8 mouse cellular contexts compared by ENCODE assay signal in the genomic region with DNA sequence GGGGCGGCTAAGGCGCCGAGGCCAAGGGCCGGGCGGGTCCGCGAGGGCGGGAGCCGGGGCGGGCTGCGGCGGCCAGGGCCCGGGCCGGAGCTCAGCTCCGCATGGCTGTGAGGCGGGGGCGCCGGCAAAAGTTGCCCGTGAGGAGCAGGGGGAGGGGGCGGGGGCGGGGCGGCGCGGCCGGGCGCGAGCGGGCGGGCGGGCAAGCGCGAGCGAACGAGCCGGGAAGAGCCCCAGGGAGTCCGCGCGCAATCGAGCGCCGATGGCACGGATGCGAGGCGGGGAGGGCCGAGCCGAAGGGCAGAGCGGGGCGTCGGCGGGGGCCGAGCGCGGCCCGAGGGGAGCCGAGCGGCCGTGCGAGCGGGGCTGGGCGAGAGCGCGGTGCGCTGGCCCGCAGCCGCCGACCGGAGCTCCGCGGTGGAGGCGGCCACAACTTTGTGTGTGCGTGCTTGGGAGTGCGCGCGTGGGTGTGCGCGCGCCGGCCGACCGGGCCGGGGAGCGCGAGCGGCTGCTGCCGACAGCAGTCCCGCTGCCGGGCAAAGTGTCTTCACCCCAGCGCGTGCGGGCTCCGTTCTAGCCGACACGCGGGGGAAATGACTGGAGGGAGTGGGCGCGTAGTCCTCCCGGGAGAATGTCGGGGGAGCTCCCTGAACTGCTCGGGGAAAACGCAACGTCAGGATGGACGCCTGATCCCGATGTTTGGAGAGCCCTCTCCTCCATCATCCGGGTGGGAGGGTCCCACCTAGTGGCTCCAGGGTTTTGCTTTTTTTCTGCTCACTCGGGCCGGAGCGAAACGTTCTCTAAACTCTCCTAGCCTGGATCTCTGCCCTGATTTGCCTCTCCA. TPM values are rescaled to one million over a fixed set of nuclear protein-coding genes. Genes with fewer than 3 reads are reported as not detected.
DNase-seq lines count a peak whose midpoint lies in the region; ATAC-seq and TF ChIP-seq lines count a peak whose summit lies in the region.

Gene Hipk2, minus strand, starts transcription at position 95 of the 841 bp plus-strand sequence.

- peak within 1 kb of the TSS; percentile 71 to 81 (median 77) for H3K4me3 ChIP-seq in CH12.LX (replicated peaks in 1 of 3; ENCODE audit: low read depth in 2 of 3, low read length in 2 of 3, poor library complexity in 1 of 3)
- peak within 1 kb of the TSS; percentile 99 for H3K4me3 ChIP-seq in forebrain, embryonic 11.5 days (ENCODE audit: low read depth, low read length)
- H3K4me3 ChIP-seq in heart, embryonic 15.5 days: peak within 1 kb of the TSS; percentile 94
- H3K4me3 ChIP-seq in liver, embryonic 14.5 days (ENCODE audit: insufficient read depth in 1 of 2, low read depth in 2 of 2, low read length in 2 of 2): peak within 1 kb of the TSS; percentile 86 to 94
- peak within 1 kb of the TSS; percentile 100 for H3K4me3 ChIP-seq in neural tube, embryonic 11.5 days (ENCODE audit: low read depth, low read length)
- H3K4me3 ChIP-seq in stomach, embryonic 16.5 days (replicated peaks; ENCODE audit: low read length): peak within 1 kb of the TSS; percentile 99

- H3K79me2 ChIP-seq in CH12.LX (replicated peaks; ENCODE audit: control insufficient read depth, extremely low read depth, insufficient read depth, poor library complexity, severe bottlenecking): 0 out of 2 replicates have a peak, but pooled peaks cover 4% of the 10 kb centered on the region

- peak within 1 kb of the TSS; percentile 70 for H3K4me2 ChIP-seq in CH12.LX (ENCODE audit: insufficient read depth, low read depth, poor library complexity, severe bottlenecking)
- H3K4me2 ChIP-seq in forebrain, embryonic 11.5 days (ENCODE audit: low read depth, low read length, severe bottlenecking): peak within 1 kb of the TSS; percentile 48
- peak within 1 kb of the TSS; percentile 75 for H3K4me2 ChIP-seq in heart, embryonic 15.5 days
- H3K4me2 ChIP-seq in liver, embryonic 14.5 days (ENCODE audit: low read depth): peak within 1 kb of the TSS; percentile 90
- H3K4me2 ChIP-seq in neural tube, embryonic 11.5 days (ENCODE audit: low read depth): peak within 1 kb of the TSS; percentile 69
- peak within 1 kb of the TSS; percentile 62 for H3K4me2 ChIP-seq in stomach, embryonic 16.5 days (ENCODE audit: low read depth, low read length)

- in situ Hi-C loops in CH12.LX (cut with MboI; ENCODE audit: low pct_ligation_motif_present, low pct_unique_long_range_greater_than_20kb, low sequenced_read_pairs): no loop called here

- peak; percentile 92 for ATAC-seq in forebrain, embryonic 11.5 days (replicated peaks; ENCODE audit: low FRiP score)
- peak; percentile 92 for ATAC-seq in heart, embryonic 15.5 days (replicated peaks; ENCODE audit: insufficient number of reproducible peaks, insufficient read depth, low FRiP score, low read depth)
- peak; percentile 85 for ATAC-seq in liver, embryonic 14.5 days (ENCODE audit: insufficient read depth)
- peak; percentile 85 for ATAC-seq in neural tube, embryonic 11.5 days (ENCODE audit: insufficient read depth, low FRiP score, low TSS enrichment)
- ATAC-seq in stomach, embryonic 16.5 days (ENCODE audit: insufficient read depth, low FRiP score): peak; percentile 95

- H3K27me3 ChIP-seq in CH12.LX (replicated peaks): peaks cover 45% of the 10 kb centered on the region
- H3K27me3 ChIP-seq in forebrain, embryonic 11.5 days (ENCODE audit: control insufficient read depth, insufficient read depth, low read length): no peaks in the 10 kb centered on the region; the same call in 1 of the 2 replicates
- no peaks in the 10 kb centered on the region for H3K27me3 ChIP-seq in heart, embryonic 15.5 days
- no peaks in the 10 kb centered on the region; the same call in 1 of the 2 replicates for H3K27me3 ChIP-seq in liver, embryonic 14.5 days (ENCODE audit: control insufficient read depth, insufficient read depth, low read length)
- no peaks in the 10 kb centered on the region for H3K27me3 ChIP-seq in neural tube, embryonic 11.5 days (ENCODE audit: control insufficient read depth, insufficient read depth, low read length)
- no peaks in the 10 kb centered on the region for H3K27me3 ChIP-seq in stomach, embryonic 16.5 days (ENCODE audit: control insufficient read depth, insufficient read depth, low read length)

- peaks cover 0 to 14% of the 10 kb centered on the region in 2 experiments; a peak in 3 of 4 replicates for H3K4me1 ChIP-seq in CH12.LX (ENCODE audit: control insufficient read depth in 1 of 2, insufficient read depth in 2 of 2)
- peaks cover 16% of the 10 kb centered on the region for H3K4me1 ChIP-seq in forebrain, embryonic 11.5 days (replicated peaks; ENCODE audit: control insufficient read depth, insufficient read depth, low read length)
- peaks cover 9% of the 10 kb centered on the region; the same call in 1 of the 2 replicates for H3K4me1 ChIP-seq in heart, embryonic 15.5 days (replicated peaks)
- H3K4me1 ChIP-seq in liver, embryonic 14.5 days (replicated peaks; ENCODE audit: control insufficient read depth in 2 of 2, insufficient read depth in 2 of 2, low read length in 1 of 2): peaks cover 33 to 35% of the 10 kb centered on the region in 2 experiments
- peaks cover 24% of the 10 kb centered on the region for H3K4me1 ChIP-seq in neural tube, embryonic 11.5 days (ENCODE audit: control insufficient read depth, insufficient read depth, low read length)
- peaks cover 14% of the 10 kb centered on the region for H3K4me1 ChIP-seq in stomach, embryonic 16.5 days (ENCODE audit: control insufficient read depth, insufficient read depth, low read length)

- TF ChIP-seq POLR2A in CH12.LX (IDR thresholded peaks at IDR 0.05; ENCODE audit: low read depth, low read length): peak; percentile 24; the same call in 1 of the 2 replicates

- H3K36me3 ChIP-seq in CH12.LX (replicated peaks in 1 of 2; ENCODE audit: control insufficient read depth in 1 of 2, insufficient read depth in 1 of 2, low read length in 1 of 2): no peaks in the 10 kb centered on the region
- no peaks in the 10 kb centered on the region for H3K36me3 ChIP-seq in forebrain, embryonic 11.5 days (ENCODE audit: control insufficient read depth, insufficient read depth, low read length)
- no peaks in the 10 kb centered on the region for H3K36me3 ChIP-seq in heart, embryonic 15.5 days
- H3K36me3 ChIP-seq in liver, embryonic 14.5 days (replicated peaks; ENCODE audit: control insufficient read depth, insufficient read depth, low read depth): peaks cover 17% of the 10 kb centered on the region
- no peaks in the 10 kb centered on the region for H3K36me3 ChIP-seq in neural tube, embryonic 11.5 days (ENCODE audit: control insufficient read depth, insufficient read depth, low read length)
- no peaks in the 10 kb centered on the region for H3K36me3 ChIP-seq in stomach, embryonic 16.5 days (ENCODE audit: control insufficient read depth, insufficient read depth, low read length)

- TF ChIP-seq EP300 in CH12.LX (IDR thresholded peaks at IDR 0.05; ENCODE audit: low read length): no peak
- no peak for TF ChIP-seq EP300 in liver, embryonic 14.5 days (IDR thresholded peaks at IDR 0.05; ENCODE audit: low read depth)

- H3K9me3 ChIP-seq in CH12.LX (replicated peaks; ENCODE audit: low read length): peaks cover 2% of the 10 kb centered on the region
- no peaks in the 10 kb centered on the region for H3K9me3 ChIP-seq in forebrain, embryonic 11.5 days (ENCODE audit: control insufficient read depth, low read length)
- H3K9me3 ChIP-seq in heart, embryonic 15.5 days (replicated peaks): no peaks in the 10 kb centered on the region
- H3K9me3 ChIP-seq in liver, embryonic 14.5 days (ENCODE audit: control insufficient read depth, low read length): no peaks in the 10 kb centered on the region
- H3K9me3 ChIP-seq in neural tube, embryonic 11.5 days (ENCODE audit: control insufficient read depth, low read length): no peaks in the 10 kb centered on the region
- no peaks in the 10 kb centered on the region for H3K9me3 ChIP-seq in stomach, embryonic 16.5 days (replicated peaks; ENCODE audit: control insufficient read depth, low read length)

- DNase-seq in CH12.LX (ENCODE audit: extremely low read depth): peak; percentile 66
- DNase-seq in c-Kit-positive CD71-positive TER-119-negative erythroid progenitor cells, embryonic 14.5 days (ENCODE audit: low read depth): peak; percentile 55
- peak; percentile 96 for DNase-seq in forebrain, embryonic 11.5 days (ENCODE audit: low spot score)
- peak; percentile 93 for DNase-seq in kidney, postnatal 14 days
- DNase-seq in liver, embryonic 14.5 days (ENCODE audit: low read depth in 3 of 3, low spot score in 3 of 3): peak; percentile 65 to 67 (median 65)
- DNase-seq in neural tube, embryonic 11.5 days (ENCODE audit: low spot score): peak; percentile 94

- under 1% methylated on average over 73 of the region's 108 CpGs for WGBS in forebrain, embryonic 11.5 days
- under 1% methylated on average over 89 of the region's 108 CpGs for WGBS in heart, embryonic 15.5 days
- WGBS in liver, embryonic 14.5 days (ENCODE audit: insufficient replicate concordance): under 1% methylated on average over 97 of the region's 108 CpGs
- 0% methylated on average over 83 of the region's 108 CpGs for WGBS in neural tube, embryonic 11.5 days
- WGBS in stomach, embryonic 16.5 days: 1% methylated on average over 95 of the region's 108 CpGs

- dilution Hi-C loops in CH12.LX (cut with MboI; ENCODE audit: extremely low pct_ligation_motif_present, extremely low pct_unique_long_range_greater_than_20kb, low sequenced_read_pairs): no loop called here

- H3K9ac ChIP-seq in CH12.LX (ENCODE audit: insufficient read depth, low read depth): peak within 1 kb of the TSS; percentile 80
- peak within 1 kb of the TSS; percentile 99 for H3K9ac ChIP-seq in forebrain, embryonic 11.5 days (ENCODE audit: low read length)
- peak within 1 kb of the TSS; percentile 98 for H3K9ac ChIP-seq in heart, embryonic 15.5 days
- H3K9ac ChIP-seq in liver, embryonic 14.5 days (replicated peaks): peak within 1 kb of the TSS; percentile 100
- H3K9ac ChIP-seq in neural tube, embryonic 11.5 days (ENCODE audit: low read length): peak within 1 kb of the TSS; percentile 100
- H3K9ac ChIP-seq in stomach, embryonic 16.5 days (ENCODE audit: low read length): peak within 1 kb of the TSS; percentile 100

- TF ChIP-seq CTCF in CH12.LX (conservative IDR thresholded peaks at IDR 0.05 in 1 of 2, IDR thresholded peaks at IDR 0.05 in 1 of 2; ENCODE audit: low read depth in 2 of 2, low read length in 2 of 2): no peak
- peak; percentile 41 for TF ChIP-seq CTCF in liver, embryonic 14.5 days (IDR thresholded peaks at IDR 0.05; ENCODE audit: low read depth)

- no peak within 1 kb of the TSS for H3K27ac ChIP-seq in CH12.LX (ENCODE audit: insufficient read depth, low read depth)
- peak within 1 kb of the TSS; percentile 93 for H3K27ac ChIP-seq in forebrain, embryonic 11.5 days (ENCODE audit: low read depth, low read length)
- peak within 1 kb of the TSS; percentile 92 for H3K27ac ChIP-seq in heart, embryonic 15.5 days
- peak within 1 kb of the TSS; percentile 94 for H3K27ac ChIP-seq in liver, embryonic 14.5 days
- H3K27ac ChIP-seq in neural tube, embryonic 11.5 days (ENCODE audit: low read depth, low read length): peak within 1 kb of the TSS; percentile 92
- peak within 1 kb of the TSS; percentile 97 for H3K27ac ChIP-seq in stomach, embryonic 16.5 days (ENCODE audit: low read length)

- TF ChIP-seq RAD21 in CH12.LX (IDR thresholded peaks at IDR 0.05; ENCODE audit: low read depth, low read length): no peak

RNA-seq across cellular contexts. Expression of gene Hipk2, which starts in this region (rescaled TPM):
- total RNA-seq in CH12.LX (2012; rRNA removed) (1.8 and 2.6 TPM in 2 replicates), CH12.LX (2014; rRNA removed) (1.6 and 1.8 TPM in 2 replicates)
- 4.2 and 5.3 TPM in 2 replicates for polyA plus RNA-seq in CH12.LX (2012; ENCODE audit: insufficient read length, low read depth)
- polyA plus RNA-seq in forebrain, embryonic 11.5 days (2014; fragmentation: Nextera tagmentation; extraction: Ambion mirVana): 31.0 and 33.5 TPM in 2 replicates
- polyA plus RNA-seq in heart, embryonic 15.5 days (2015; fragmentation: Nextera tagmentation; extraction: Ambion mirVana): 8.8 and 11.2 TPM in 2 replicates
- 10.7 and 12.3 TPM in 2 replicates for polyA plus RNA-seq in liver, embryonic 14.5 days (2012; rRNA removed)
- 13.0 and 15.5 TPM in 2 replicates for polyA plus RNA-seq in liver, embryonic 14.5 days (2014; fragmentation: Nextera tagmentation; extraction: Ambion mirVana)
- polyA plus RNA-seq in neural tube, embryonic 11.5 days (2014; fragmentation: Nextera tagmentation; extraction: Ambion mirVana): 26.7 and 30.6 TPM in 2 replicates
- polyA plus RNA-seq in stomach, embryonic 16.5 days (2015; fragmentation: Nextera tagmentation; extraction: Ambion mirVana): 21.5 and 21.6 TPM in 2 replicates
